Mouse (Mus musculus) midbrain, postnatal 0 days (tissue): ENCODE results near the gene Svs1. TPM values are rescaled to one million over a fixed set of nuclear protein-coding genes. Genes with fewer than 3 reads are reported as not detected.
A peak's percentile ranks its signal among the peaks of the same experiment; 100 is the strongest.

ENCODE experiments used
- ATAC-seq: fragments of 200-750 bp; cut with Nextera tagmentation; 2 replicates; pipeline ENCODE4 v1.8.0; 2017; ENCODE audit warnings: moderate number of reproducible peaks, mild to moderate bottlenecking, moderate TSS enrichment, moderate library complexity; ENCODE audit not compliant: low FRiP score
- DNase-seq: peaks from one replicate; pipeline ENCODE4 v3.0.0-alpha.2; 2015; ENCODE audit warnings: low spot score
- H3K27ac ChIP-seq: fragments of 300-500 bp; sonication (generic); 2 replicates; pipeline ENCODE4 v1.5.1; 2014; ENCODE audit warnings: low read depth, mild to moderate bottlenecking, low read length, mixed read lengths
- H3K27me3 ChIP-seq: fragments of 300-500 bp; sonication (generic); 2 replicates; pipeline ENCODE4 v1.6.1; 2014; ENCODE audit warnings: low read length, control low read depth, mixed read lengths; ENCODE audit not compliant: insufficient read depth
- H3K36me3 ChIP-seq: fragments of 300-500 bp; sonication (generic); 2 replicates; pipeline ENCODE4 v1.6.1; 2014; ENCODE audit warnings: low read length, control low read depth, mixed read lengths; ENCODE audit not compliant: insufficient read depth
- H3K4me1 ChIP-seq: fragments of 300-500 bp; sonication (generic); 2 replicates; pipeline ENCODE4 v1.6.1; 2014; ENCODE audit warnings: mild to moderate bottlenecking, control low read depth, antibody characterized with exemption, low read length, mixed read lengths; ENCODE audit not compliant: insufficient read depth
- H3K4me2 ChIP-seq: fragments of 300-500 bp; sonication (generic); 2 replicates; pipeline ENCODE4 v1.6.1; 2014; ENCODE audit warnings: low read depth, mild to moderate bottlenecking, low read length, mixed read lengths; ENCODE audit not compliant: poor library complexity, severe bottlenecking
- H3K4me3 ChIP-seq: fragments of 300-500 bp; sonication (generic); 2 replicates; pipeline ENCODE4 v1.5.1; 2014; ENCODE audit warnings: low read depth, mild to moderate bottlenecking, low read length, moderate library complexity
- H3K9ac ChIP-seq: fragments of 300-500 bp; sonication (generic); replicated peaks from 2 replicates; pipeline ENCODE4 v1.6.1; 2014; ENCODE audit warnings: mild to moderate bottlenecking, low read length, moderate library complexity, mixed read lengths; ENCODE audit not compliant: poor library complexity, severe bottlenecking
- H3K9me3 ChIP-seq: fragments of 300-500 bp; sonication (generic); 2 replicates; pipeline ENCODE4 v1.6.1; 2016; ENCODE audit warnings: low read length, control low read depth
- CTCF ChIP-seq: IDR thresholded peaks from 2 replicates; pipeline ENCODE4 v1.5.1; 2016; ENCODE audit warnings: antibody characterized with exemption, mild to moderate bottlenecking
- WGBS: fragments of 180-500 bp; shearing (Covaris S2); extraction: QIAGEN DNeasy Blood & Tissue Kit; methylation state at CpG from one replicate; pipeline ENCODE4 v1.1.7; 2014; 5-methylcytosine and 5-hydroxymethylcytosine counted together
- polyA plus RNA-seq: library from polyadenylated mRNA; unstranded; fragments of >200 nt; fragmentation: Nextera tagmentation; extraction: Ambion mirVana; gene quantifications from 2 replicates; pipeline ENCODE4 v1.2.1, GENCODE M21; 2015
- total RNA-seq: library from RNA; depleted of rRNA; stranded (reverse); fragments of >200 nt; gene quantifications from 2 replicates; pipeline ENCODE4 v1.2.3, GENCODE M21; 2014; rRNA removed

The Svs1 gene
- total and polyA plus RNA-seq, 2 experiments from 2014 or later: not detected

- H3K4me2 ChIP-seq: no peak overlapping the region
- no peaks in the 10 kb centered on the region for H3K9me3 ChIP-seq
- no peaks in the 10 kb centered on the region; the same call in 1 of the 2 replicates for H3K4me1 ChIP-seq
- no peak overlapping the region for H3K27ac ChIP-seq
- no peak overlapping the region for H3K4me3 ChIP-seq
- H3K9ac ChIP-seq: no peak overlapping the region
- no peak for TF ChIP-seq CTCF
- no peak for DNase-seq
- H3K27me3 ChIP-seq: no peaks in the 10 kb centered on the region
- ATAC-seq: no peak
- WGBS: 95% methylated on average over 4 of the region's 4 CpGs
- no peaks in the 10 kb centered on the region for H3K36me3 ChIP-seq
These were observed 44.6 kb downstream of the Svs1 start for GRCm38 (mm10) chr6:49031230-49031629.

GRCm38 (mm10) chr6:49032783-49033182 lies 46.1 kb downstream of the Svs1 start:
- DNase-seq: no peak
- no peaks in the 10 kb centered on the region; the same call in 1 of the 2 replicates for H3K4me1 ChIP-seq
- 67% methylated on average over 4 of the region's 4 CpGs for whole genome bisulfite sequencing
- H3K36me3 ChIP-seq: no peaks in the 10 kb centered on the region
- ATAC-seq: no peak
- H3K9me3 ChIP-seq: no peaks in the 10 kb centered on the region
- H3K27ac ChIP-seq: no peak overlapping the region
- no peak overlapping the region for H3K9ac ChIP-seq
- H3K27me3 ChIP-seq: peaks cover 6% of the 10 kb centered on the region; the same call in 1 of the 2 replicates
- H3K4me3 ChIP-seq: no peak overlapping the region
- H3K4me2 ChIP-seq: no peak overlapping the region
- TF ChIP-seq CTCF: no peak

GRCm38 (mm10) chr6:49036275-49037267 lies 49.9 kb downstream of the Svs1 start, which contains the start of gene Gpnmb:
Gene Gpnmb (plus strand): TSS chr6:49036546.
- Histone ChIP-seq H3K27me3 (peaks cover 6% of the 10 kb centered on the region; the same call in 1 of the 2 replicates), H3K27ac (no peak within 1 kb of the TSS), H3K4me1 (no peaks in the 10 kb centered on the region; the same call in 1 of the 2 replicates), H3K9me3 (no peaks in the 10 kb centered on the region), H3K9ac (no peak within 1 kb of the TSS), H3K36me3 (no peaks in the 10 kb centered on the region), H3K4me3 (no peak within 1 kb of the TSS), H3K4me2 (no peak within 1 kb of the TSS)
- WGBS: 46% methylated on average over 28 of the region's 28 CpGs
- TF ChIP-seq CTCF: no peak
- ATAC-seq: no peak
- DNase-seq: no peak

DNA sequence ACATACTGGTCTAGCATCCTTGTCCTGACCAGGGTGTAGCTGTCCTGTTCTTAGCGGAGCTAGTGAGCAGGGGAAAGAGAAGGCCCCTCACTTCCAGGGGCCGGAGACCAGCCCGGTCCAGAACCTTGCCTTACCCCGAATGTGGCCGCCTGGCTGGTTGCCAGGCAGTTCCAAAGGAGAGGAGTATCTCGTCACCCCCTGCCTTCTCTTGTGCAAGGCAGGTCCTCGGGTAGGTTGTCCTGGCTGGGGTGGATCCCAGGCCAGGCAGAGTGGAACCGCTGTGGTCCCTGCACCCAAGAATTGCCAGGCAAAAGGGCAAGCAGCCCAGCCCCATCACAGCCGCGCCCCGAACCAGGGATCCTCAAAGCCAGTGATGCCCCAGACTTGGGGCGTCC lies 50.6 kb downstream of the Svs1 start:
- Histone ChIP-seq H3K27ac (no peak overlapping the region), H3K9me3 (no peaks in the 10 kb centered on the region), H3K4me3 (no peak overlapping the region), H3K4me2 (no peak overlapping the region), H3K27me3 (peaks cover 6% of the 10 kb centered on the region; the same call in 1 of the 2 replicates), H3K4me1 (no peaks in the 10 kb centered on the region; the same call in 1 of the 2 replicates), H3K9ac (no peak overlapping the region), H3K36me3 (no peaks in the 10 kb centered on the region)
- no peak for TF ChIP-seq CTCF
- no peak for ATAC-seq
- 69% methylated on average over 12 of the region's 12 CpGs for WGBS
- no peak for DNase-seq

GRCm38 (mm10) chr6:49039470-49040180 lies 53.0 kb downstream of the Svs1 start:
- H3K27me3 ChIP-seq: peaks cover 6% of the 10 kb centered on the region; the same call in 1 of the 2 replicates
- no peaks in the 10 kb centered on the region for H3K4me1 ChIP-seq
- no peak for ATAC-seq
- H3K4me2 ChIP-seq: peak overlapping the region; percentile 47
- no peaks in the 10 kb centered on the region for H3K9me3 ChIP-seq
- peak; percentile 81 for TF ChIP-seq CTCF
- H3K9ac ChIP-seq: no peak overlapping the region
- H3K27ac ChIP-seq: no peak overlapping the region
- peak; percentile 66 for DNase-seq
- H3K4me3 ChIP-seq: peak overlapping the region; percentile 18; the same call in 1 of the 2 replicates
- no peaks in the 10 kb centered on the region for H3K36me3 ChIP-seq
- WGBS: 8% methylated on average over 18 of the region's 18 CpGs

Other genes with a start within 250 kb of the Svs1 start
- 1.6 and 2.1 TPM in 2 replicates for gene Gimap1, start 247.8 kb upstream of the Svs1 start, total RNA-seq
- 2.9 and 4.0 TPM in 2 replicates for gene Gimap1, start 247.8 kb upstream of the Svs1 start, polyA plus RNA-seq
- gene Gimap5, start 240.7 kb upstream of the Svs1 start, total RNA-seq: 0.33 and 0.38 TPM in 2 replicates
- 1.3 and 1.4 TPM in 2 replicates for gene Gimap5, start 240.7 kb upstream of the Svs1 start, polyA plus RNA-seq
- not detected in 2 replicates for gene Gimap3, start 216.0 kb upstream of the Svs1 start, total RNA-seq
- gene Gimap3, start 216.0 kb upstream of the Svs1 start, polyA plus RNA-seq: not detected in 2 replicates
- gene Tmem176a, start 145.9 kb upstream of the Svs1 start, total RNA-seq: 15.1 and 24.3 TPM in 2 replicates
- gene Tmem176a, start 145.9 kb upstream of the Svs1 start, polyA plus RNA-seq: 27.0 and 31.6 TPM in 2 replicates
- gene Tmem176b, start 145.4 kb upstream of the Svs1 start, total RNA-seq: 65.5 and 70.7 TPM in 2 replicates
- gene Tmem176b, start 145.4 kb upstream of the Svs1 start, polyA plus RNA-seq: 107 and 112 TPM in 2 replicates
- not detected in 2 replicates for gene Aoc1, start 114.0 kb upstream of the Svs1 start, total RNA-seq
- 0.14 and 0.23 TPM in 2 replicates for gene Aoc1, start 114.0 kb upstream of the Svs1 start, polyA plus RNA-seq
- gene 1600015I10Rik, start 57.0 kb upstream of the Svs1 start, total RNA-seq: not detected in 2 replicates
- not detected in 2 replicates for gene 1600015I10Rik, start 57.0 kb upstream of the Svs1 start, polyA plus RNA-seq
- not detected in 2 replicates for gene Doxl2, start 11.9 kb upstream of the Svs1 start, total RNA-seq
- gene Doxl2, start 11.9 kb upstream of the Svs1 start, polyA plus RNA-seq: not detected in 2 replicates
- 0.38 and 1.5 TPM in 2 replicates for gene Gpnmb, start 49.7 kb downstream of the Svs1 start, total RNA-seq
- gene Gpnmb, start 49.7 kb downstream of the Svs1 start, polyA plus RNA-seq: 0.40 and 0.77 TPM in 2 replicates
- gene Malsu1, start 86.9 kb downstream of the Svs1 start, total RNA-seq: 32.0 and 47.7 TPM in 2 replicates
- 90.6 and 92.3 TPM in 2 replicates for gene Malsu1, start 86.9 kb downstream of the Svs1 start, polyA plus RNA-seq
- 5.4 and 7.4 TPM in 2 replicates for gene Igf2bp3, start 228.1 kb downstream of the Svs1 start, total RNA-seq
- gene Igf2bp3, start 228.1 kb downstream of the Svs1 start, polyA plus RNA-seq: 8.8 and 10.6 TPM in 2 replicates